Mouse (Mus musculus) cerebellum, adult 2 months (tissue): ENCODE measurements at regions not wholly inside any gene's neighbourhood (a gene's known extent, or its start where the extent isn't known, plus 50 kb on each side); places are given as distances from the start of the nearest gene placed in this dataset.

Experiments used
- DNase-seq, 2 experiments: peaks; one replicate each; pipeline ENCODE4 v3.0.0; 2021
- H3K27ac ChIP-seq: fragments of 200-500 bp; 2 replicates; pipeline ENCODE4 v1.5.1; 2012; ENCODE audit warnings: low read length, control low read depth, inconsistent platforms; ENCODE audit not compliant: insufficient read depth
- H3K27me3 ChIP-seq: fragments of 200-500 bp; 2 replicates; pipeline ENCODE4 v1.6.1; 2012; ENCODE audit warnings: inconsistent platforms, mild to moderate bottlenecking, low read length, moderate library complexity; ENCODE audit not compliant: control insufficient read depth, insufficient read depth
- H3K4me1 ChIP-seq: fragments of 200-500 bp; 2 replicates; pipeline ENCODE4 v1.6.1; 2011; ENCODE audit warnings: low read length; ENCODE audit not compliant: control insufficient read depth, insufficient read depth
- H3K4me3 ChIP-seq: fragments of 200-500 bp; replicated peaks from 2 replicates; pipeline ENCODE3; 2011; ENCODE audit warnings: mild to moderate bottlenecking, low read depth, low read length, control low read depth; ENCODE audit not compliant: insufficient read depth
- CTCF ChIP-seq: fragments of 200-500 bp; IDR thresholded peaks from 2 replicates; pipeline ENCODE4 v1.5.1; 2011; ENCODE audit warnings: low read depth, mild to moderate bottlenecking, control low read depth, low read length, moderate library complexity, borderline replicate concordance; ENCODE audit not compliant: insufficient read depth
- POLR2A ChIP-seq: fragments of 200-500 bp; IDR thresholded peaks from 2 replicates; pipeline ENCODE4 v1.6.1; 2011; ENCODE audit warnings: low read length, control low read depth, borderline replicate concordance; ENCODE audit not compliant: insufficient read depth
- WGBS: fragments of 180-500 bp; shearing (Covaris S2); methylation state at CpG from one replicate; pipeline ENCODE4 v1.1.7; 2018; 5-methylcytosine and 5-hydroxymethylcytosine counted together

DNA sequence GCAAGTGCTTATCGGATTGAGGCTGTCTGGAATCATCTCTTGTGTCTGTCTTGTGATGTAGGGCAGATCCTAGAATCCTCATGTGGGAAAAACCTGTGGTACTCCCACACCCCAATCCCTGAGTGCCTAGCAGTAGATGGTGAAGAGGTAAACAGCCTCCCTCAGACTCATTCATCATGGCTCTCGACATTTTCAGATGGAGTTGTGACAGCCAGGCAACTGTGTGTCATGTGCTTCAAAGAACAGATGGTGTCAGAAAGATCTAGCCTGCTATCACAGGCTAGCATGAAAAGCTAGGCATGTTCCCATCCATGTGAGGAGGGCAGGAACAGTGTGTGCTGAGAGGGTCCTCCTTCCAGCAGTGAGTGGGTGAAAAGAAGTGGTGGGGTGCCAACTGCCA lies 204.1 kb upstream of the Nmur2 start:
- no peak for DNase-seq
- WGBS, result 66% methylated on average over 2 of the region's 2 CpGs

DNA sequence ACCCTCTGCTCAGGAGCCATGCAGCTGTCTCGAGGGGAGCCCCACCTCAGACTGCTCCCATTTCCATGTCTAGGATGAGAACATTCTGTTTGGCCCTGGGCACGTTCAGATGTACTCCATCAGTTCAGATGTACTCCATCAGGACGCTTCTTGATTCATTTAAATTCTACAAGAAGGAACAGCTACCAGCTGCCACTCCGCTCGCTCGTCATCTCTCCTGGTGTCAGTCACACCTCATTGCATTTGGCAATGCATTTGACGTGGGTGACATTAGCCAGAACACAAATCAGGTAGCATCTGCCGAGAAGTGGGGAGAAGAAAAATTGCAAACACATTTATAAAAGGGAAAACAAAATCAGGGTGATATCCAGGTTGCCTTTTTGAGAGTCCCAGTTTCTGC lies 202.6 kb upstream of the Nmur2 start:
- Histone ChIP-seq H3K4me1 (no peaks in the 10 kb centered on the region), H3K27ac (no peak overlapping the region), H3K4me3 (no peak overlapping the region), H3K27me3 (no peaks in the 10 kb centered on the region)
- no peak for DNase-seq
- 27% methylated on average over 8 of the region's 8 CpGs for WGBS
- no peak for TF ChIP-seq POLR2A
- no peak for TF ChIP-seq CTCF

More for the DNA sequence above, 204.1 kb upstream of the Nmur2 start:
- H3K27me3 ChIP-seq, result no peaks in the 10 kb centered on the region
- no peak overlapping the region for H3K27ac ChIP-seq
- no peak overlapping the region for H3K4me3 ChIP-seq
- H3K4me1 ChIP-seq, result no peaks in the 10 kb centered on the region
- TF ChIP-seq CTCF (no peak), POLR2A (no peak)

DNA sequence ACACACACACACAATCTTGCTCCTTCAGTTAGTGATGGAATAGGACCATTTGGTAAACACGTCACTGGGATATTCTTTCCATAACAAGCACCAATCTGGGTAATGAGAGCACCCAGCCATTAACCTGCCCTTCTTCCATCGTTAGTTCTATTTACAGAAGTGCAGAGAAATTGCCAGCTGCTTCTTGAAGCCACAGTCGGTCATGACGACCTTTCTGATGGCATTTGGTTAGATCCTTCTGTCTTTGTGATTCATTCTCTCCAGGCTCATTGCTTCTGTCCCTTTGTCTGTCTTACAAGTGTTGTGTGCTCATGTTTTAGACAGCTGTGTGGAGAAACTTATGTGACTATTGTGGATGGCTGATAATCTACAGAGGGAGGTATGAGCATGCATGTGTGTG lies 197.9 kb upstream of the Nmur2 start:
- H3K4me1 ChIP-seq, result no peaks in the 10 kb centered on the region
- DNase-seq, result no peak
- 67% methylated on average over 4 of the region's 4 CpGs for WGBS
- no peak overlapping the region for H3K27ac ChIP-seq
- no peak for TF ChIP-seq POLR2A
- no peak for TF ChIP-seq CTCF
- H3K27me3 ChIP-seq, result no peaks in the 10 kb centered on the region
- no peak overlapping the region for H3K4me3 ChIP-seq

DNA sequence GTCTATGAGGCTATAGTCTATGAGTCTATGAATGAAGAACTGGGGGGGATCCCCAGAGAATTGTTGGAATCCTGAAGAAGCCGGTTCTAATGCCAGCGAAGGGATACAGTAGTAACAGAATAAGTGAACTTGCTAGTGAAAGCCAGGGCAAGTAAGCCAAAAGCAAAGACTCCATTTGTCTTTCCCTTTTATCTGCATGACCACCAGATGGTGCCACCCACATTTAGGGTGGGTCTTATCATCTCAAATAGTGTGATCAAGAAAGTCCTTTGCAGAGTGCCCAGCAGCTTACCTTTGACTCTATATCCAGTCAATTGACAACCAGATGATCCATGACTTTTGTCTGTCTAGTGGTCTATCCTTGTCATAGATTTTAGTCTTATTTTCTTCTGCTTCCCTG lies 184.2 kb upstream of the Nmur2 start:
- 90% methylated on average over 2 of the region's 2 CpGs for WGBS
- no peak for DNase-seq
- H3K4me3 ChIP-seq, result no peak overlapping the region
- H3K27me3 ChIP-seq, result no peaks in the 10 kb centered on the region
- no peak overlapping the region for H3K27ac ChIP-seq
- no peaks in the 10 kb centered on the region for H3K4me1 ChIP-seq
- no peak for TF ChIP-seq CTCF
- no peak for TF ChIP-seq POLR2A

DNA sequence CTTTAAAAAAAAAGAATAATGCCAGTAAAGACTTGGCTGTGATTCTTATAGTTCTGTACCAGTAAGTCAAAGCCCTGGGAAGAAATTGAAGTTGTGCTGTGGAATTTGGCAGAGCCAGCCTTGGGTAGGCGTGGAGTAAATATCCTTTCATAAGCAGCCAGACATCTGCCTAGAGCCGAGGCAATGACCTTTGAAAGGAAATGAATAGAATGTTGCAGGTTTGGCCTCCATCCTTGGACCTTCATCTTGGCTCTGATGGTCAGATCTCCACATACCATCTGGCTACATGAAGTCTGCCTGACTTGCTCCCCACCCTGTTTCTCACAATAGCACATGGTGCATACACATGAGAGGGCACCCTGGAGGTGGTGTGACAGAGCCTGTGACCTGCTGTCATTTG lies 174.9 kb upstream of the Nmur2 start:
- Histone ChIP-seq H3K27me3 (no peaks in the 10 kb centered on the region), H3K27ac (no peak overlapping the region), H3K4me3 (no peak overlapping the region), H3K4me1 (no peaks in the 10 kb centered on the region; the same call in 1 of the 2 replicates)
- TF ChIP-seq CTCF (no peak), POLR2A (no peak)
- WGBS, result 13% methylated on average over 2 of the region's 2 CpGs
- peak in 1 of 2 experiments; percentile 21 for DNase-seq

GRCm38 (mm10) chr11:56201844-56202243 lies 161.0 kb upstream of the Nmur2 start:
- Histone ChIP-seq H3K4me1 (no peaks in the 10 kb centered on the region), H3K27ac (no peak overlapping the region), H3K27me3 (no peaks in the 10 kb centered on the region), H3K4me3 (no peak overlapping the region)
- no peak for TF ChIP-seq CTCF
- no peak for TF ChIP-seq POLR2A
- DNase-seq, result no peak
- 85% methylated on average over 3 of the region's 3 CpGs for WGBS

- H3K27me3 ChIP-seq, result no peaks in the 10 kb centered on the region
- no peaks in the 10 kb centered on the region for H3K4me1 ChIP-seq
- no peak overlapping the region for H3K4me3 ChIP-seq
- DNase-seq, result no peak
- H3K27ac ChIP-seq, result no peak overlapping the region
- TF ChIP-seq POLR2A, result no peak
- no peak for TF ChIP-seq CTCF
- 68% methylated on average over 3 of the region's 3 CpGs for WGBS
These were observed 154.5 kb upstream of the Nmur2 start for GRCm38 (mm10) chr11:56195316-56195715.

DNA sequence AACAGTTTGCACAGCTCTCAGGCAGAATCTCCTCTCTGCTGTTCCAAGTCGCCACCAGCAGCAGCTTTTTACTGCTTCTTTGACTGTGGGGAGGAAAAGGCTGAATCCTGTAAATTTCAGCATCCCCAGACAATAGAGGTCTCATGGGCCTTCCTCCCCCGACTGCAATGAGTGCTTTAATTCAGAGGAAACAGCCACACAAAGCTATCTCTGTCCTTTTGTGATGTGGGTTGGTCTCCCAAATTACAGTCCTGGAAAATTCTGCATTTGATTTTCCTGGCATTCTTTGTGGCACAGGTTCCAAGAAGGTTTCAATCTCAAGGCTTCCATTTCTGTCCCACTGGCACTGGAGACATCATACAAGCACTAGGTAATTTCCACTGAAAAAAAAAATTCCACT lies 152.6 kb upstream of the Nmur2 start:
- H3K27ac ChIP-seq, result no peak overlapping the region
- DNase-seq, result no peak
- TF ChIP-seq CTCF (no peak), POLR2A (no peak)
- WGBS, result 66% methylated on average over 2 of the region's 2 CpGs
- no peaks in the 10 kb centered on the region for H3K4me1 ChIP-seq
- H3K4me3 ChIP-seq, result no peak overlapping the region
- H3K27me3 ChIP-seq, result no peaks in the 10 kb centered on the region

- Histone ChIP-seq H3K4me3 (no peak overlapping the region), H3K27ac (no peak overlapping the region), H3K4me1 (no peaks in the 10 kb centered on the region; the same call in 1 of the 2 replicates), H3K27me3 (no peaks in the 10 kb centered on the region)
- TF ChIP-seq POLR2A (no peak), CTCF (no peak)
- WGBS, result 96% methylated on average over 1 of the region's 1 CpGs
- no peak for DNase-seq
These were observed 133.1 kb upstream of the Nmur2 start for GRCm38 (mm10) chr11:56173895-56174294.

GRCm38 (mm10) chr11:56173246-56173645 lies 132.4 kb upstream of the Nmur2 start:
- DNase-seq, result no peak
- H3K4me3 ChIP-seq, result no peak overlapping the region

More at GRCm38 (mm10) chr11:56173246-56173645, 132.4 kb upstream of the Nmur2 start:
- Histone ChIP-seq H3K4me1 (no peaks in the 10 kb centered on the region; the same call in 1 of the 2 replicates), H3K27ac (no peak overlapping the region), H3K27me3 (no peaks in the 10 kb centered on the region)
- 85% methylated on average over 3 of the region's 3 CpGs for WGBS
- TF ChIP-seq POLR2A (no peak), CTCF (no peak)
